Mouse (Mus musculus): Measurements from ENCODE around the gene Mettl14. TPM values are rescaled to one million over a fixed set of nuclear protein-coding genes. Genes with fewer than 3 reads are reported as not detected.

Mettl14 gene
- polyA plus RNA-seq, 1 experiment from 2014 or later, result 29.1 TPM

DNA sequence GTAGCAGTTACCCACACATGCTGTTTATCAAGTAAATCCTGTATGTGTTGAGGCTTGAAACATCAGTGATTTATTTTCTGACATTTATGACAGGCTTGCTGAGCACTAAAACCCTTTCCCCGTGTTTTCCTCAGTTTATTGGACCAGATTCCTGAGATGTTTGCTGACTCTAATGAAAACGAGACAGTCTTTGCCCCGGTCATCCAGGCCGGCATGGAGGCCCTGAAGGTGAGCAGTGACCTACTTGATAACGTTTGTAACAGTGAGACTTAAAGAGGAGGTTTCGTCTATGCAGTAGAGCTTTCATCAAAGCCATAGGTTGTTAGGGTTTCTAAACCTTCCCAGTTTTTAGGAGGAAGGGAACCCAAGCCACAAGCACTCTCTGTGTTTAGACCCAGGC, 42.2 kb downstream of the Mettl14 start:
- 86% methylated on average over 6 of the region's 6 CpGs for WGBS
- Histone ChIP-seq H3K36me3 (ENCODE audit: control insufficient read depth, insufficient read depth) (no peaks in the 10 kb centered on the region), H3K27ac (ENCODE audit: low read length) (no peak overlapping the region), H3K9ac (replicated peaks; ENCODE audit: low read depth, low read length) (no peak overlapping the region), H3K4me1 (replicated peaks; ENCODE audit: control insufficient read depth, insufficient read depth, low read length) (0 out of 2 replicates have a peak, but pooled peaks cover 2% of the 10 kb centered on the region), H3K4me2 (ENCODE audit: low read length) (no peak overlapping the region), H3K27me3 (replicated peaks; ENCODE audit: control insufficient read depth, insufficient read depth, low read length) (no peaks in the 10 kb centered on the region), H3K9me3 (ENCODE audit: control insufficient read depth, low read length) (no peaks in the 10 kb centered on the region), H3K4me3 (replicated peaks; ENCODE audit: low read length) (no peak overlapping the region)
- no peak for ATAC-seq

GRCm38 (mm10) chr3:123341049-123341448, 44.9 kb downstream of the Mettl14 start:
- H3K36me3 ChIP-seq (ENCODE audit: control insufficient read depth, insufficient read depth), result no peaks in the 10 kb centered on the region
- H3K9ac ChIP-seq (replicated peaks; ENCODE audit: low read depth, low read length), result no peak overlapping the region
- H3K27ac ChIP-seq (ENCODE audit: low read length), result no peak overlapping the region
- no peaks in the 10 kb centered on the region for H3K9me3 ChIP-seq (ENCODE audit: control insufficient read depth, low read length)
- no peaks in the 10 kb centered on the region for H3K4me1 ChIP-seq (replicated peaks; ENCODE audit: control insufficient read depth, insufficient read depth, low read length)
- H3K4me3 ChIP-seq (replicated peaks; ENCODE audit: low read length), result no peak overlapping the region
- no peak for ATAC-seq
- WGBS, result 75% methylated on average over 2 of the region's 2 CpGs
- H3K4me2 ChIP-seq (ENCODE audit: low read length), result no peak overlapping the region
- H3K27me3 ChIP-seq (replicated peaks; ENCODE audit: control insufficient read depth, insufficient read depth, low read length), result no peaks in the 10 kb centered on the region

GRCm38 (mm10) chr3:123338666-123339195, 47.2 kb downstream of the Mettl14 start:
- WGBS, result 70% methylated on average over 12 of the region's 12 CpGs

GRCm38 (mm10) chr3:123337853-123338252, 48.1 kb downstream of the Mettl14 start:
- Histone ChIP-seq H3K27ac (ENCODE audit: low read length) (no peak overlapping the region), H3K9me3 (ENCODE audit: control insufficient read depth, low read length) (no peaks in the 10 kb centered on the region), H3K4me1 (replicated peaks; ENCODE audit: control insufficient read depth, insufficient read depth, low read length) (no peaks in the 10 kb centered on the region; the same call in 1 of the 2 replicates), H3K36me3 (ENCODE audit: control insufficient read depth, insufficient read depth) (no peaks in the 10 kb centered on the region), H3K27me3 (replicated peaks; ENCODE audit: control insufficient read depth, insufficient read depth, low read length) (no peaks in the 10 kb centered on the region), H3K9ac (replicated peaks; ENCODE audit: low read depth, low read length) (no peak overlapping the region), H3K4me2 (ENCODE audit: low read length) (no peak overlapping the region), H3K4me3 (replicated peaks; ENCODE audit: low read length) (no peak overlapping the region)
- 77% methylated on average over 6 of the region's 6 CpGs for WGBS
- no peak for ATAC-seq

More at GRCm38 (mm10) chr3:123338666-123339195, 47.2 kb downstream of the Mettl14 start:
- no peaks in the 10 kb centered on the region for H3K36me3 ChIP-seq (ENCODE audit: control insufficient read depth, insufficient read depth)
- no peaks in the 10 kb centered on the region for H3K27me3 ChIP-seq (replicated peaks; ENCODE audit: control insufficient read depth, insufficient read depth, low read length)
- no peak for ATAC-seq
- H3K9ac ChIP-seq (replicated peaks; ENCODE audit: low read depth, low read length), result no peak overlapping the region
- no peak overlapping the region for H3K4me3 ChIP-seq (replicated peaks; ENCODE audit: low read length)
- H3K4me2 ChIP-seq (ENCODE audit: low read length), result no peak overlapping the region
- no peaks in the 10 kb centered on the region; the same call in 1 of the 2 replicates for H3K4me1 ChIP-seq (replicated peaks; ENCODE audit: control insufficient read depth, insufficient read depth, low read length)
- no peak overlapping the region for H3K27ac ChIP-seq (ENCODE audit: low read length)
- H3K9me3 ChIP-seq (ENCODE audit: control insufficient read depth, low read length), result no peaks in the 10 kb centered on the region

- no peak for ATAC-seq
- H3K9me3 ChIP-seq (ENCODE audit: control insufficient read depth, low read length), result no peaks in the 10 kb centered on the region
- H3K27ac ChIP-seq (ENCODE audit: low read length), result no peak overlapping the region
- 79% methylated on average over 5 of the region's 5 CpGs for WGBS
- no peak overlapping the region for H3K9ac ChIP-seq (replicated peaks; ENCODE audit: low read depth, low read length)
- no peaks in the 10 kb centered on the region for H3K27me3 ChIP-seq (replicated peaks; ENCODE audit: control insufficient read depth, insufficient read depth, low read length)
- no peak overlapping the region for H3K4me3 ChIP-seq (replicated peaks; ENCODE audit: low read length)
- no peak overlapping the region for H3K4me2 ChIP-seq (ENCODE audit: low read length)
- no peaks in the 10 kb centered on the region; the same call in 1 of the 2 replicates for H3K4me1 ChIP-seq (replicated peaks; ENCODE audit: control insufficient read depth, insufficient read depth, low read length)
- H3K36me3 ChIP-seq (ENCODE audit: control insufficient read depth, insufficient read depth), result no peaks in the 10 kb centered on the region
These were observed 49.0 kb downstream of the Mettl14 start for GRCm38 (mm10) chr3:123336951-123337350.

- H3K9ac ChIP-seq (replicated peaks; ENCODE audit: low read depth, low read length), result no peak overlapping the region
- H3K36me3 ChIP-seq (ENCODE audit: control insufficient read depth, insufficient read depth), result no peaks in the 10 kb centered on the region
- H3K27me3 ChIP-seq (replicated peaks; ENCODE audit: control insufficient read depth, insufficient read depth, low read length), result no peaks in the 10 kb centered on the region
- no peak for ATAC-seq
- H3K4me1 ChIP-seq (replicated peaks; ENCODE audit: control insufficient read depth, insufficient read depth, low read length), result no peaks in the 10 kb centered on the region; the same call in 1 of the 2 replicates
- WGBS, result 62% methylated on average over 7 of the region's 7 CpGs
- H3K4me3 ChIP-seq (replicated peaks; ENCODE audit: low read length), result no peak overlapping the region
- no peak overlapping the region for H3K27ac ChIP-seq (ENCODE audit: low read length)
- H3K4me2 ChIP-seq (ENCODE audit: low read length), result no peak overlapping the region
- no peaks in the 10 kb centered on the region for H3K9me3 ChIP-seq (ENCODE audit: control insufficient read depth, low read length)
These were observed 49.5 kb downstream of the Mettl14 start for GRCm38 (mm10) chr3:123336455-123336854.

GRCm38 (mm10) chr3:123335480-123335879, 50.4 kb downstream of the Mettl14 start:
- H3K9ac ChIP-seq (replicated peaks; ENCODE audit: low read depth, low read length), result no peak overlapping the region
- no peaks in the 10 kb centered on the region for H3K36me3 ChIP-seq (ENCODE audit: control insufficient read depth, insufficient read depth)
- 62% methylated on average over 3 of the region's 3 CpGs for WGBS
- no peak for ATAC-seq
- no peaks in the 10 kb centered on the region; the same call in 1 of the 2 replicates for H3K4me1 ChIP-seq (replicated peaks; ENCODE audit: control insufficient read depth, insufficient read depth, low read length)
- no peak overlapping the region for H3K27ac ChIP-seq (ENCODE audit: low read length)
- H3K4me2 ChIP-seq (ENCODE audit: low read length), result no peak overlapping the region
- no peaks in the 10 kb centered on the region for H3K9me3 ChIP-seq (ENCODE audit: control insufficient read depth, low read length)
- no peak overlapping the region for H3K4me3 ChIP-seq (replicated peaks; ENCODE audit: low read length)
- no peaks in the 10 kb centered on the region for H3K27me3 ChIP-seq (replicated peaks; ENCODE audit: control insufficient read depth, insufficient read depth, low read length)

DNA sequence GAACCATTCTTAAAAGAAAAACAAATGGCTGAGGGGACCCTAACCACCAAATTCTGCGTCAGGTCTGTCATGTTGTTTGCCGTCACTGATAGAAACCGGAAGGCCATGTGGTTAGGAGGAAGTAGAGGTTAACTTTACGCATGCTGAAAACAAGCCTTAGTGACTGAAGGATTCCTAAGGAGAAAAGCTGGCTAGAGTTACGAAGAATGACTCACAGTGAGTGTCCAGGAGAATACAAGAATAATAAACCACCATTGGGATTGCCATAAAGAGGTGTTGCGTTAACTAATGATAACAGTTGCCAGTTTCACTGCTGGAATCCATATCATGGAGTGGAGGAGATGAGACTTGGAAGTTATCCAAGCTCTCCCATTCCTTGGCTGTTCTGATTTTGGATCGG, 51.0 kb downstream of the Mettl14 start:
- H3K27ac ChIP-seq (ENCODE audit: low read length), result no peak overlapping the region
- no peak overlapping the region for H3K4me3 ChIP-seq (replicated peaks; ENCODE audit: low read length)
- H3K27me3 ChIP-seq (replicated peaks; ENCODE audit: control insufficient read depth, insufficient read depth, low read length), result no peaks in the 10 kb centered on the region
- no peak overlapping the region for H3K4me2 ChIP-seq (ENCODE audit: low read length)
- no peak overlapping the region for H3K9ac ChIP-seq (replicated peaks; ENCODE audit: low read depth, low read length)
- H3K4me1 ChIP-seq (replicated peaks; ENCODE audit: control insufficient read depth, insufficient read depth, low read length), result no peaks in the 10 kb centered on the region; the same call in 1 of the 2 replicates
- H3K9me3 ChIP-seq (ENCODE audit: control insufficient read depth, low read length), result no peaks in the 10 kb centered on the region
- WGBS, result 69% methylated on average over 7 of the region's 7 CpGs
- ATAC-seq, result no peak
- H3K36me3 ChIP-seq (ENCODE audit: control insufficient read depth, insufficient read depth), result no peaks in the 10 kb centered on the region

- Histone ChIP-seq H3K4me2 (ENCODE audit: low read length) (no peak overlapping the region), H3K4me1 (replicated peaks; ENCODE audit: control insufficient read depth, insufficient read depth, low read length) (no peaks in the 10 kb centered on the region; the same call in 1 of the 2 replicates), H3K9me3 (ENCODE audit: control insufficient read depth, low read length) (no peaks in the 10 kb centered on the region), H3K36me3 (ENCODE audit: control insufficient read depth, insufficient read depth) (no peaks in the 10 kb centered on the region), H3K4me3 (replicated peaks; ENCODE audit: low read length) (no peak overlapping the region), H3K27me3 (replicated peaks; ENCODE audit: control insufficient read depth, insufficient read depth, low read length) (no peaks in the 10 kb centered on the region), H3K9ac (replicated peaks; ENCODE audit: low read depth, low read length) (no peak overlapping the region), H3K27ac (ENCODE audit: low read length) (no peak overlapping the region)
- 51% methylated on average over 4 of the region's 4 CpGs for WGBS
- no peak for ATAC-seq
These were observed 52.9 kb downstream of the Mettl14 start for GRCm38 (mm10) chr3:123333055-123333424.

All from forebrain, embryonic 16.5 days (tissue).